Mouse (Mus musculus) layer of hippocampus, postnatal 25 days (tissue): ENCODE results near the gene Unc13c. TPM values are rescaled to one million over a fixed set of nuclear protein-coding genes. Genes with fewer than 3 reads are reported as not detected.
A peak's percentile ranks its signal among the peaks of the same experiment; 100 is the strongest.

ENCODE experiments used
- DNase-seq, 2 experiments: peaks; one replicate each; pipeline ENCODE4 v3.0.0; 2022; ENCODE audit warnings: mixed read lengths in 2 of 2, low spot score in 1 of 2; ENCODE audit errors: extremely low spot score in 1 of 2
- total RNA-seq, 2 experiments: library from RNA; stranded (reverse); gene quantifications; 2 replicates each; pipeline ENCODE4 v1.2.3; 2021

The Unc13c gene
- total RNA-seq, 2 experiments from 2014 or later, result 5.7 to 6.1 TPM

DNA sequence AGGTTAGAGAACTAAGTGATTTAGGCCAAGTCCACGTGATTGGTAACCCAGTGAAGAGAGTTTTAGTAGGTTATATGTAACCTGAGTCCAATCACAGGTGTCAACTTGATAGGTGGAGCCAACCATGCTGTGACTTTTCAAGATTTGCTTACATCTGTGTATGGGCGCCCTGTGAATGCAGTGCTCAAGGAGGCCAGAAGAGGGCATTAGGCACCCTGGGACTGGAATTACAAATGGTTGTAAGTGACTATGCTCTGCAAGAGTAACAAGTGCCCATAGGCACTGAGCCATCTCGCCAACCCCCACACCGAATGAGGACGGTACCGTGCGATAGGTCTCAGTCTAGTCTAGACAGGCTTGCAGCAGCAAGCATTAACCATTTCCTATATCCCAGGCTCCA lies 305.9 kb downstream of the Unc13c start:
- no peak for DNase-seq

DNA sequence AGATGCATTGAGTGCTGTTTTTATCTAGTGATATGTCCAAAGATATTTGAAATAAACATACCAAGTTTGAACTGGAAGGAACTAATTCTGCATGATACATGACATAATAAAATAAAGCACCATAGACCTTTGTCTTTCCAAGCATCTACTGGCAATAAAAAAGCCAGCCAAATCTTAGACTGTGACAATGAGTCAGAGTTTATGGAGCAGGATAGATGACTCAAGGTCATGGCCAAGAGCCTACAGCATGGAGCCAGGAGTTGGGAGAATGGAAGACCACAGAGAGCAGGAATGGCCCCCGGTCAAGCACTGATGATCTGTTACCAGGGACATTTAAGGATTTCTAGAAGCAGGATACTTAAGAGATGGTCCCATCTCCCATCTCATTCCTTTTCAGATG lies 319.7 kb downstream of the Unc13c start:
- no peak for DNase-seq

DNA sequence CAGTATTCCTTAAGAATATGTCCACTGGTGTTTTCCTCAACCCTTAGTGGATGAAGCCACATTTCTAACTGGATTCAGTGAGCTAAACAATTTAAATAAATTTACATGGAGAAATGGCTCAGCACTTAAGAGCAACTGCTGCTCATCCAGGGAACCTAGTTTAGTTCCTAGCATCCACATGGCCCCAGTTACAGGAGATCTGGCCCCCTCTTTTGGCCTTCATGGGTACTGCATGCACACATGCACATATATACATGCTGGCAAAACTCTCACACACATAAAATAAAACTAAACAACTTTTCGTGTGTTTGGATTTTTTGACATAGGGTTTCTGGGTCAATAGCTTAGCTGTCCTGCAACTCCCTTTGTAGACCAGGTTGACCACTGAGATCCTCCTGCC lies 330.6 kb downstream of the Unc13c start:
- DNase-seq, result no peak

DNA sequence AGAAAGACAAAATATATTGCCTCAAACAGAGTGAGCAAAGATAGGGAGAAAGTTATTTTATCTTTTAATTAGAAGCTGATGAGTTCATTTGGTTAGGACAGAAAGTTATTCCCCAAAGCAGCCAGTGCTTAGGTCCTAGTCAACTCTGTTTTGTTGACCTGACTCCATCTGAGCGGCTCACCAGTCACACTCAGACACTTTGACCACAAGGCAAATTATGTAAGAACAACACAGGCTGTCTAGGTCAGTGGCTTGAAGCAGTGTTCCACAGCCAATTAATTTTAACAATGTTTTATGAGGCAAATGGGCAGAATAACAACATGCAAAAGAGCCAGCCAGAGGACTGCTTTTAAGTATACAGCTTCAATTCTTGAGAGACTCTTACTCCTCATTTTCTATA lies 343.6 kb downstream of the Unc13c start:
- DNase-seq, result no peak

DNA sequence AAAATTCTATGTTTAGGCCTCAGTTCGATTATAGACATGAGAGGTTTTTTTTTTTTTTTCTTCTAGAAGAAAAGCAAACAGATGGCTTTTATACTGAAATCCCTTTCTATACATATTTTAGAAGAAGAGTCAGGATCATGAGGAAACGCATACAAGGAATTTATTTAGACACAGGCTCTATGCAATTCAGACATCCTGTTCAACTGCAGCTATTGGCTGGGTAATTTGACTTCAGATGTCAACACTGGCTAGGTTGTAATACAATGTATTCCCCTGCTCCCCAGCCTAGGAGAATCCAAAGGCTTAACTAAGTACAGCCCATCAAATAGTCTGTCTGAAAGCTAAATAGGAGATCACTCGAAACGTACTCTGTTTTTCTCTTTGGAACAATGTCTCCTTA lies 355.9 kb downstream of the Unc13c start:
- DNase-seq, result no peak

DNA sequence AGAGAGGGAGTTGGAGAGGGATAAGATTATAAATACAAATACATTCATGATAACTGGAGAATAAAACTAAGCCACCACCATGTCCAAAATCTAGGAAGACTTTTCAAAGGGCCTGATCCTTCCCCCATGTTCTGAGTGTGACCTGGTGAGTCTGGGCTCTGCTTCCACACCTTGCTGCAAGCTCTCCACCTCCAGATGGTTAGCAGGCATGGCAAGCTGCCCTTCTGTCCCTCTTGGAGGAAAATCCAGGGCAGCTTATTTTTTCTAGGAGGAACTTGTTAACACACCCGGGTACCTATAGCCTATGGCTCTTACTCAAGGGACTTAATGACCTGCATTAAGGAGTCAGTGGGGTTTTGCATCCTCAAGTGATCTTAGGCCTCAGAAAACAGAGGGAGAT lies 364.8 kb downstream of the Unc13c start:
- no peak for DNase-seq

DNA sequence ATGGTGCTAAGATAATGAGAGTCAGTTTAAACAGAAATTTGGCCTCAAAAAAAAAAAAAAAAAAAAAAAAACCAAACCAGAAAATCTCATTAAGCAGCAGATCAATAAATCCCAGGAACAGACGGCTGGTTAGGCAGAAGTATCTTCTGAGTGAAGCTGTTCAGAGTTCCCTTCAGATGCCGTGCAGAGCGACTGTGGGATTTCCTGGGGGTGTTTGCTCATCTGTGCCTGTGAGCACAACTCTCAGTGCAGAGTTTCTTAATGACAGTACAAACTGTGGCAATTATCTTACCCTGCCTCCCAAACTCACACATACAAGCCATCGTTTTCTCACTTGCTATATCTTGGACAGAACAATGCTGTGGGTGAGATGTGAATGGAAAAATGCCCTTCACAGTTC lies 403.2 kb downstream of the Unc13c start:
- DNase-seq, result peak in 1 of 2 experiments; percentile 14

DNA sequence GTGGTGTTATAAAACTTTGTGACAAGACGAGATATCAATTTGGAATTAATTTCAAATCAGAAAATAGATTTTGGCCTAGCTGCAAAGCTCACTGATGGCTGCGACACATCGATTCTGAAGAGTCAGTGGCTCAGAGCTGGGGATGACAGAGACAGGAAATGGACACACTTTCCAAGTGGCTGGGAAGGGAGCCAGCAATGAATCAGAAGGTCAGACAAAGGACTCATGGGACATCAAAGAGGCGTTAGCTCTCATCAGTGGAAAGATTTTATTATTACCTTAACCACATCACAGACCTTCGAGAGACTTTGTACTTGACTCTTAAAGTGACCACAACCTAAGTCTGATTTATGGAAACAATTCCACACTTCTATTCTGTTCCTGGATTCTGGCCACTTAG lies 408.7 kb downstream of the Unc13c start:
- no peak for DNase-seq

DNA sequence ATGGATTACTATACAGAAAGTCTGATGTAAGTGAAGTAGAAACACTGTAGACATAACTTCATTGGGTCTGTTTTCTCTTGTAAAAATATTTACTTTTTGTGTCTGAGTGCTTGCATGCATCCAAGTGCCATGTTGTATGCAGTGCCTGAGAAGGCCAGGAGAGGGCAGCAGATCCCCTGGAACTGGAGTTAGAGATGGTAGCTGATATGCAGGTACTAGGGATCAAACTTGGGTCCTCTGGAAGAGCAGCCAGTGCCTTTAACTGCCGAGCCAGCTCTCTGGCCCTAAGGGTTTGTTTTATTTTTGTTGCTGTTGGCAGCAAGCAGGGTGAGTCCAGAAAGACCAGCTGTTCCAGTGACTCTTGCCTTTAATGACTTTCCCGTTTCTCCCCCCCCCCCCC lies 411.0 kb downstream of the Unc13c start:
- peak; percentile 17 to 63 for DNase-seq

DNA sequence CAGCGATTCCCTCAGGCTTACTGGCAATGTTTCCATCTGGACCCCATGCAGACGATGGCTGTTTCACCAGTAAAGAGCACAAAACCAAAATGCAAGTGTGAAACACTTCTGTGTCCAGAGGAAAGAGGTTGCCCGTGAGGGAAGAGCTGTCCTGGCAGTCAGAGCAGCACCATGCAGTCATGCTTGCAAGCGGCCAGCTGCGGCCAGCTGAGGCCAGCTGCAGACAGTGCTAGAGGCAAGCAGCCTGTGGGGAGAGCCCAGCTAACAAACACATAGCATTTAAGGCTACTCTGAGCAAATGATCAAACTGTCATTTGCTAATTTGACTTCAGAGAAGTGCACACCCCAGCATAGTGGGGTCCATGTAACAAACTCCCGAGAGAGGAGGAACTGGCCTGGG lies 413.4 kb downstream of the Unc13c start:
- no peak for DNase-seq

DNA sequence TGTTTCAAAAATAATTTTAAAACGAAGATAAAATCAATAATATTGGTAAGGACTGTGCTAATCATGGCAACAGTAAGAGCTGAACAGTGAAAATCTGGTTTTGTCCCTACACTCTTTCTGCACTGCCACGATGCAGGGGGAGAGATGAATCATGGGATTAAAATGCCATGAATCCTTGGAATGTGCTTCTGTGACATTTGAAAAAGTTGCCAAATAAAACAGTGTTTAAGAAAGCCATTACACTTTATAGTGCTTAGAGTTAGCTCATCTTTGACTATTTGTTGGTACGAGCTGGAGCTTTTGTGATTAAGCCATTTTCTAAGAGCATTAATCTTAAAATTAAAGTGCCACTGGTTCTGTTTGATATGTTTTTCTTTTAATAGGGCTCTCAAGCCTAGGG lies 496.2 kb downstream of the Unc13c start:
- DNase-seq, result no peak

DNA sequence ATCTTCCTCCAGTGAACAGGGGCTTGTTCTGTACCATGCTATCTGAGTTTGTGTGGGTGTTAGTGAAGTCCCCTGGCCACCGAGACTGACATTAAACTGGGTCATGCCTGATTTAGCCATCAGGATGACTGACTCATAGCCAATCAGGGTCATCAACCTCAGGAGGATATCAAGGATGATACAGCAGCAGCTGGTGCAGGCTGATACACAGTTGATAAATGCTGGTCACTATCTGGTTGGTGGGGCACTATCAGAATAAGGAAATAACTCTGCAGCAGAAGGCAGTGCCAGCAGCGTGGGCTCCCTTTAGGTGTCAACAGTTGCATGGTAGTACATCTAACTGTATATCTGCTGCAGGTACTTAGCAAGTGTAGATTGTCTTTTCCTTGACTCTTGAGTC lies 506.7 kb downstream of the Unc13c start:
- no peak for DNase-seq

DNA sequence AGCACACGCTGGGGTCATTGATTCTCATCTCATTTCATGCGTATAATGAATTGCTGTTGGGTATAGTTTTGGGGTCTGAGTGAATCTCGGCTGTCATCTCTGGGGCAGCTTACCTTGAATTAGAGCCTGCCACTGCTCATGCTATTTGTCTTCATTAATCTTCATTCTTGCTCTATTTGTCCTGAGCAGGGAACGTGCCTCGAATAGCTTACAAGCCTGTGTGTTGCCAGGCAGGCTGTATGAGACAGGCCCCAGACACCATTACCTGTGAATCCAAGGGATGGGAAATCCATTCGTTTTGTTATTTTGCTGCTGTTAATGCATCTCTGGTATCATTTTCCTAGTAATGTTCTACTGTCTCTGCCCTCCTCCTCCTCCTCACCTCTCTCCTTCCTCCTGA lies 518.8 kb downstream of the Unc13c start:
- no peak for DNase-seq

DNA sequence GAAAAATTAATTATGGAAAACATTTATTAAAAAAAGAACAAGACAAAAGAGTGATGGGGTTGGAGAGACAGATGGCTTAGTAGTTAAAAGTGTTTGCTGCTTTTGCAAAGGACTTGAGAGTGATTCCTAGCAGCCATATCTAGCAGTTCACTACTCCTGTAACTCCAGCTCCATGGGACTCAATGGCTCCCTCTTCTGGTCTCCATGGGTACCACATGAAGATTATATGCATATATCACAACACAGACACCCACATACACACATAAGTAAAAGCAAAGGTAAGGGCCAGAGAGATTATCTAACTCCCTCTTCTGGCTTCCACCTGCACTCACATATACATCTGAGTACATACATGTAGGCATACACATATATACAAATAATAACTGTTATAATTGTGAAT lies 519.5 kb downstream of the Unc13c start:
- DNase-seq, result no peak

DNA sequence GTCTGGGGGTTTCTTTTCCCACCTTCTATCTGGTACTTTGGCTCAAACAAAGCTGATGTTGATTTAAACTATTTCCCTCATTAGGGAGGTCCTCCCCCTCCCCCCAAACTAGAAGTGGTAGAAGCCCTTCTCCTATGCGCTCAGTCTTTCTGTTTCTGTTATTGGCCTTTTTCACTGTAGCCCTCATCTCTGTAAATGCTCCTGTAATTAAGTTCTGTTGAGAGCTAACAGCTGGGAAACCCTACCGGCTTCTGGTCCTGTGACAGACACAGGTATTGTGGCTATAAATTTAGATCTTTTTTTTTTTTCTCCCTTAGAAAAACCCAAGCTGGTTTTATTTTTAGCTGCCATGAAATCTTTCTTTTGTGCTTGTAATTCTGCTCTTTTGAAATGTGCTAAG lies 536.8 kb downstream of the Unc13c start:
- DNase-seq, result no peak

Other genes with a start within 250 kb of the Unc13c start
- under 1 TPM in 1 of 2 experiments, not detected in 1; 0.22 TPM for gene Wdr72, start 141.4 kb upstream of the Unc13c start, total RNA-seq